Mouse (Mus musculus): Measurements from ENCODE around the gene Slc22a4. TPM values are rescaled to one million over a fixed set of nuclear protein-coding genes. Genes with fewer than 3 reads are reported as not detected.
A peak's percentile ranks its signal among the peaks of the same experiment; 100 is the strongest.
"Not testable (repeated sequence)": the region's sequence is repeated elsewhere in the genome, so short reads cannot be mapped to it uniquely, and the experiment has no call there.

Gene Slc22a4
- polyA plus RNA-seq, 1 experiment from 2014 or later = 4.0 TPM

- H3K36me3 ChIP-seq = no peaks in the 10 kb centered on the region
- H3K4me2 ChIP-seq = no peak overlapping the region
Observed at GRCm38 (mm10) chr11:54054257-54054656, 26.4 kb upstream of the Slc22a4 start.

DNA sequence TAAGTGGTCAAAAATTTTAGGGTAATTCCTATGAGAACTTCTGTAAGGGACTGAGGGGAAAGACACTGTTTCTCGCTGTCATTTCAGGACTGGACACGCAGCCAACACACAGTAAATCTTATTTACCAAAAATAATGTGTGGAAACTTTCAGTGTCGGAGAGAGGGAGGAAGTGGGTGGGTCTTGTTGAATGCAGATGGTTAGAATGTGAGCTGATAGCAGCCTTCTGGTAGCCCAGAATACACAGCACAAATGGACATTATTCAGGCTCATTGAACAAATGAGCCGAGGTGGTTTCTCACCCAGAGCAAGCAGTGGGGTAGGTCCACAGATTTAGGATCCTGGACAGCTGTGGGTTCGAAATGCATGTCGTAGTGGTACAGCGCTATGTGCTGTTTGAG, 25.2 kb upstream of the Slc22a4 start:
- Histone ChIP-seq H3K4me3 (no peak overlapping the region), H3K36me3 (no peaks in the 10 kb centered on the region), H3K9ac (no peak overlapping the region), H3K4me2 (no peak overlapping the region), H3K4me1 (replicated peaks) (peaks cover 3% of the 10 kb centered on the region), H3K9me3 (replicated peaks) (no peaks in the 10 kb centered on the region), H3K27ac (ENCODE audit: poor library complexity, severe bottlenecking) (no peak overlapping the region), H3K27me3 (replicated peaks) (peaks cover 23% of the 10 kb centered on the region)
- ATAC-seq (ENCODE audit: insufficient number of reproducible peaks, low FRiP score) = no peak
- WGBS = 72% methylated on average over 7 of the region's 7 CpGs

More at GRCm38 (mm10) chr11:54054257-54054656, 26.4 kb upstream of the Slc22a4 start:
- Histone ChIP-seq H3K27ac (ENCODE audit: poor library complexity, severe bottlenecking) (no peak overlapping the region), H3K4me1 (replicated peaks) (peaks cover 15% of the 10 kb centered on the region), H3K9ac (no peak overlapping the region), H3K27me3 (replicated peaks) (peaks cover 29% of the 10 kb centered on the region), H3K9me3 (replicated peaks) (no peaks in the 10 kb centered on the region), H3K4me3 (no peak overlapping the region)
- WGBS = 22% methylated on average over 6 of the region's 6 CpGs
- ATAC-seq (ENCODE audit: insufficient number of reproducible peaks, low FRiP score) = no peak

- Histone ChIP-seq H3K9ac (no peak overlapping the region), H3K4me1 (replicated peaks) (no peaks in the 10 kb centered on the region), H3K4me2 (no peak overlapping the region), H3K27me3 (replicated peaks) (peaks cover 22% of the 10 kb centered on the region), H3K27ac (ENCODE audit: poor library complexity, severe bottlenecking) (no peak overlapping the region), H3K36me3 (no peaks in the 10 kb centered on the region), H3K4me3 (no peak overlapping the region), H3K9me3 (replicated peaks) (no peaks in the 10 kb centered on the region)
- no peak for ATAC-seq (ENCODE audit: insufficient number of reproducible peaks, low FRiP score)
- 84% methylated on average over 5 of the region's 5 CpGs for WGBS
Observed at GRCm38 (mm10) chr11:54052128-54052527, 24.2 kb upstream of the Slc22a4 start.

GRCm38 (mm10) chr11:54051161-54051560, 23.3 kb upstream of the Slc22a4 start:
- no peak overlapping the region for H3K4me3 ChIP-seq
- ATAC-seq (ENCODE audit: insufficient number of reproducible peaks, low FRiP score) = no peak
- no peaks in the 10 kb centered on the region for H3K36me3 ChIP-seq
- H3K9ac ChIP-seq = no peak overlapping the region
- WGBS = 84% methylated on average over 7 of the region's 7 CpGs
- peaks cover 22% of the 10 kb centered on the region; the same call in 1 of the 2 replicates for H3K27me3 ChIP-seq (replicated peaks)
- H3K4me1 ChIP-seq (replicated peaks) = no peaks in the 10 kb centered on the region
- no peak overlapping the region for H3K27ac ChIP-seq (ENCODE audit: poor library complexity, severe bottlenecking)
- H3K9me3 ChIP-seq (replicated peaks) = no peaks in the 10 kb centered on the region
- no peak overlapping the region for H3K4me2 ChIP-seq

GRCm38 (mm10) chr11:54050205-54050604, 22.3 kb upstream of the Slc22a4 start:
- Histone ChIP-seq H3K4me3 (no peak overlapping the region), H3K36me3 (no peaks in the 10 kb centered on the region), H3K27me3 (replicated peaks) (peaks cover 12% of the 10 kb centered on the region; the same call in 1 of the 2 replicates), H3K9me3 (replicated peaks) (no peaks in the 10 kb centered on the region), H3K4me2 (no peak overlapping the region), H3K9ac (no peak overlapping the region), H3K27ac (ENCODE audit: poor library complexity, severe bottlenecking) (no peak overlapping the region), H3K4me1 (replicated peaks) (no peaks in the 10 kb centered on the region)
- WGBS = 72% methylated on average over 2 of the region's 2 CpGs
- ATAC-seq (ENCODE audit: insufficient number of reproducible peaks, low FRiP score) = no peak

DNA sequence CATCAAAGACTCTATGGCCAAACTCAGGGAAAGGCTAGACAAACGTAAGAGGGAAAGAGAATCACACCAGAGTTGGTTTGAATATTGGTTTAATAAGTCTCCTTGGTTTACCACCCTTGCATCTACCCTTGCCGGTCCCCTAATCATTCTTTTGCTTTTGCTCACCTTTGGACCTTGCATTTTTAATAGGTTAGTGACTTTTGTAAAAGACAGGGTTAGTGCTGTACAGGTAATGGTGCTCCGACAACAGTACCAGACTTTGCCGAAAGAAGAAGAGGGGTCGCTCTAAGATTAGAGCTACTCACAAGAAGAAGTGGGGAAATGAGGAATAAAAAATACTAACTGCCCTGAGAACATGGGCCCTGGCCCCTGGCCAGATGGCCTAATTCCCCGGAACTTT, 12.8 kb upstream of the Slc22a4 start:
- Histone ChIP-seq H3K4me1 (replicated peaks) (no peaks in the 10 kb centered on the region), H3K9ac (no peak overlapping the region), H3K4me2 (no peak overlapping the region), H3K9me3 (replicated peaks) (no peaks in the 10 kb centered on the region), H3K36me3 (no peaks in the 10 kb centered on the region), H3K4me3 (no peak overlapping the region), H3K27ac (ENCODE audit: poor library complexity, severe bottlenecking) (no peak overlapping the region), H3K27me3 (replicated peaks) (no peaks in the 10 kb centered on the region)
- 89% methylated on average over 6 of the region's 6 CpGs for WGBS
- no peak for ATAC-seq (ENCODE audit: insufficient number of reproducible peaks, low FRiP score)

- H3K27ac ChIP-seq (ENCODE audit: poor library complexity, severe bottlenecking); H3K9me3 ChIP-seq (replicated peaks); H3K9ac ChIP-seq; H3K4me3 ChIP-seq; ATAC-seq (ENCODE audit: insufficient number of reproducible peaks, low FRiP score); H3K4me2 ChIP-seq; H3K4me1 ChIP-seq (replicated peaks); H3K36me3 ChIP-seq: not testable (repeated sequence)
- WGBS = 95% methylated on average over 1 of the region's 3 CpGs
- peaks cover 17% of the 10 kb centered on the region for H3K27me3 ChIP-seq (replicated peaks)
Observed at GRCm38 (mm10) chr11:54032872-54033271, 5.0 kb upstream of the Slc22a4 start.

GRCm38 (mm10) chr11:54028997-54029396, 1.1 kb upstream of the Slc22a4 start:
- WGBS = 65% methylated on average over 4 of the region's 4 CpGs
- Histone ChIP-seq H3K4me3 (peak overlapping the region; percentile 61), H3K27ac (ENCODE audit: poor library complexity, severe bottlenecking) (no peak overlapping the region), H3K4me1 (replicated peaks) (peaks cover 16% of the 10 kb centered on the region), H3K4me2 (peak overlapping the region; percentile 97), H3K9ac (peak overlapping the region; percentile 77), H3K27me3 (replicated peaks) (peaks cover 43% of the 10 kb centered on the region), H3K9me3 (replicated peaks) (no peaks in the 10 kb centered on the region), H3K36me3 (no peaks in the 10 kb centered on the region)
- no peak for ATAC-seq (ENCODE audit: insufficient number of reproducible peaks, low FRiP score)

- Histone ChIP-seq H3K4me1 (replicated peaks) (peaks cover 16% of the 10 kb centered on the region), H3K9me3 (replicated peaks) (no peaks in the 10 kb centered on the region), H3K4me3 (peak overlapping the region; percentile 61), H3K27ac (ENCODE audit: poor library complexity, severe bottlenecking) (peak overlapping the region; percentile 63), H3K4me2 (peak overlapping the region; percentile 97), H3K36me3 (no peaks in the 10 kb centered on the region), H3K27me3 (replicated peaks) (peaks cover 43% of the 10 kb centered on the region), H3K9ac (peak overlapping the region; percentile 77)
- ATAC-seq (ENCODE audit: insufficient number of reproducible peaks, low FRiP score) = no peak
- WGBS = 19% methylated on average over 31 of the region's 31 CpGs
Observed at GRCm38 (mm10) chr11:54027131-54028043, 503 bp downstream of the Slc22a4 start.

DNA sequence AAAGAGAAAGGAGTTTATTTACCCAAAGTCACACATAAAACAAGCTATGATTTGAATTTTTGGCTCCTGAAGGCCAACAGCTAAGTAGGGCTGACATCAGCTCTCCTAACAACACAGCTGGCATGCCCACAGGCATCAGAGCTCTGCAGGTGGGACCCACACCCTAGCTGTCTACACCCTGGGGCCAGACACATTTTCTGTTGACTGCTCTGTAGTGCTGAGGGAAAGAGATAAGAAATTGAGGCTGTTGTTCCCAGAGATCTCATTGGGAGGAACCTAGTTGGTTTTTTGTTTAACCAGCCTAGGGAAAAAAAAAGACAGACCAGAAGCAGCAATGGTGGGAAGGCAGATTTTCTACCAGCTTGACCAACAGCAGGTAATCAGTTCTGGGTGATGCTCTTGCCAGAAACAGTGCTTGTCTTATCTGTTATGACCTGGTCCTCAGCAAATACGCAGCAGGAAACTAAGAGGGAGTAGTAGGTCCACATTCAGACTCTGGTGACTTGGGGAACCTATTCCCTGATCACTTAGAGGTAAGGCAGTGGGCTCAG, 1.3 kb downstream of the Slc22a4 start:
- ATAC-seq (ENCODE audit: insufficient number of reproducible peaks, low FRiP score) = peak; percentile 76
- Histone ChIP-seq H3K9me3 (replicated peaks) (no peaks in the 10 kb centered on the region), H3K27me3 (replicated peaks) (peaks cover 43% of the 10 kb centered on the region), H3K9ac (no peak overlapping the region), H3K4me2 (peak overlapping the region; percentile 97), H3K4me1 (replicated peaks) (peaks cover 16% of the 10 kb centered on the region), H3K4me3 (peak overlapping the region; percentile 61), H3K36me3 (no peaks in the 10 kb centered on the region), H3K27ac (ENCODE audit: poor library complexity, severe bottlenecking) (peak overlapping the region; percentile 63)
- 44% methylated on average over 1 of the region's 1 CpGs for whole genome bisulfite sequencing

GRCm38 (mm10) chr11:54021396-54022093, 6.3 kb downstream of the Slc22a4 start:
- no peak overlapping the region for H3K9ac ChIP-seq
- no peaks in the 10 kb centered on the region for H3K9me3 ChIP-seq (replicated peaks)
- whole genome bisulfite sequencing = 86% methylated on average over 5 of the region's 5 CpGs
- H3K36me3 ChIP-seq = no peaks in the 10 kb centered on the region
- H3K4me2 ChIP-seq = no peak overlapping the region
- no peak overlapping the region for H3K27ac ChIP-seq (ENCODE audit: poor library complexity, severe bottlenecking)
- no peak for ATAC-seq (ENCODE audit: insufficient number of reproducible peaks, low FRiP score)
- no peak overlapping the region for H3K4me3 ChIP-seq
- no peaks in the 10 kb centered on the region for H3K4me1 ChIP-seq (replicated peaks)
- peaks cover 17% of the 10 kb centered on the region for H3K27me3 ChIP-seq (replicated peaks)

All from heart, embryonic 12.5 days (tissue).